Comparison of ENCODE assay signal across 11 mouse cellular contexts in genomic region chr17:32396266-32396665, GRCm38 (mm10). TPM values are rescaled to one million over a fixed set of nuclear protein-coding genes. Genes with fewer than 3 reads are reported as not detected.
A peak's percentile ranks its signal among the peaks of the same experiment; 100 is the strongest.
DNase-seq lines count a peak whose midpoint lies in the region; ATAC-seq and TF ChIP-seq lines count a peak whose summit lies in the region.
"Had no signal": no experiment of that assay in that cellular context is flagged by ENCODE, and none has a peak within 500 bp of the region (broad histone marks: within the 10 kb centered on the region; RNA-seq: fewer than 3 reads in every experiment).

No protein-coding gene starts in this region.

- TF ChIP-seq CTCF in kidney, adult 2 months (conservative IDR thresholded peaks at IDR 0.05; ENCODE audit: insufficient read depth, insufficient read length, low read depth, low read length) = no peak

- H3K4me1 ChIP-seq in kidney, embryonic 16.5 days (ENCODE audit: insufficient read depth, low read length) = peaks cover 9% of the 10 kb centered on the region; the same call in 1 of the 2 replicates
- no peaks in the 10 kb centered on the region for H3K4me1 ChIP-seq in kidney, adult 2 months (ENCODE audit: control insufficient read depth, insufficient read depth, low read length)
- peaks cover 4% of the 10 kb centered on the region; the same call in 1 of the 2 replicates for H3K4me1 ChIP-seq in forebrain, embryonic 11.5 days (replicated peaks; ENCODE audit: control insufficient read depth, insufficient read depth, low read length)
- H3K4me1 ChIP-seq in limb, embryonic 10.5 days = peaks cover 14% of the 10 kb centered on the region
- H3K4me1 ChIP-seq in neural tube, embryonic 14.5 days (ENCODE audit: control insufficient read depth, insufficient read depth, low read length) = no peaks in the 10 kb centered on the region; the same call in 1 of the 2 replicates

- 3% methylated on average over 27 of the region's 37 CpGs for WGBS in kidney, embryonic 16.5 days
- 9% methylated on average over 37 of the region's 37 CpGs for WGBS in kidney, adult 2 months
- WGBS in forebrain, embryonic 11.5 days = 3% methylated on average over 37 of the region's 37 CpGs
- 6% methylated on average over 37 of the region's 37 CpGs for WGBS in limb, embryonic 10.5 days
- 4% methylated on average over 37 of the region's 37 CpGs for WGBS in neural tube, embryonic 14.5 days

- H3K36me3 ChIP-seq in kidney, embryonic 16.5 days (ENCODE audit: insufficient read depth, low read length) = no peaks in the 10 kb centered on the region
- H3K36me3 ChIP-seq in kidney, adult 2 months (ENCODE audit: control insufficient read depth, insufficient read depth, low read length) = no peaks in the 10 kb centered on the region
- no peaks in the 10 kb centered on the region for H3K36me3 ChIP-seq in forebrain, embryonic 11.5 days (ENCODE audit: control insufficient read depth, insufficient read depth, low read length)
- no peaks in the 10 kb centered on the region for H3K36me3 ChIP-seq in limb, embryonic 10.5 days
- no peaks in the 10 kb centered on the region for H3K36me3 ChIP-seq in neural tube, embryonic 14.5 days (ENCODE audit: control insufficient read depth, insufficient read depth, low read length)

- peak overlapping the region; percentile 49 for H3K4me2 ChIP-seq in kidney, embryonic 16.5 days (replicated peaks; ENCODE audit: low read depth, low read length)
- 0 out of 2 replicates have a peak overlapping the region, but pooled peaks have one; percentile 24 for H3K4me2 ChIP-seq in forebrain, embryonic 11.5 days (ENCODE audit: low read depth, low read length, severe bottlenecking)
- peak overlapping the region; percentile 27 for H3K4me2 ChIP-seq in neural tube, embryonic 14.5 days (ENCODE audit: low read depth, low read length)

- H3K27me3 ChIP-seq in kidney, embryonic 16.5 days (ENCODE audit: insufficient read depth, low read length) = peaks cover 66% of the 10 kb centered on the region
- no peaks in the 10 kb centered on the region for H3K27me3 ChIP-seq in kidney, adult 2 months (replicated peaks; ENCODE audit: control insufficient read depth, insufficient read depth, low read length)
- H3K27me3 ChIP-seq in forebrain, embryonic 11.5 days (ENCODE audit: control insufficient read depth, insufficient read depth, low read length) = peaks cover 68% of the 10 kb centered on the region
- H3K27me3 ChIP-seq in limb, embryonic 10.5 days (ENCODE audit: low read depth, poor library complexity, severe bottlenecking) = peaks cover 95% of the 10 kb centered on the region
- peaks cover 56% of the 10 kb centered on the region for H3K27me3 ChIP-seq in neural tube, embryonic 14.5 days (ENCODE audit: control insufficient read depth, insufficient read depth, low read length)
- H3K27me3 ChIP-seq: megakaryocyte, embryonic 14.5 days had no signal

- 0 out of 2 replicates have a peak, but pooled peaks have one; percentile 18 for ATAC-seq in kidney, embryonic 16.5 days (ENCODE audit: low FRiP score, low TSS enrichment)
- ATAC-seq in forebrain, embryonic 11.5 days (replicated peaks; ENCODE audit: low FRiP score) = no peak
- no peak for ATAC-seq in neural tube, embryonic 14.5 days (ENCODE audit: low read depth)
- ATAC-seq in activated CD4-positive, CD25-positive, alpha-beta regulatory T cell, adult 4 months = no peak

- no peak for DNase-seq in kidney, adult 2 months
- DNase-seq in forebrain, embryonic 11.5 days (ENCODE audit: low spot score) = peak; percentile 51
- DNase-seq in limb, embryonic 10.5 days (ENCODE audit: low spot score) = peak; percentile 35
- no peak for DNase-seq in right cerebral cortex, postnatal 36 days (ENCODE audit: low spot score in 2 of 2)
- DNase-seq in MN1 (ENCODE audit: low spot score) = no peak
- DNase-seq: cerebellum, adult 11-12 months had no signal

- H3K4me3 ChIP-seq in kidney, embryonic 16.5 days (ENCODE audit: low read length) = peak overlapping the region; percentile 36
- H3K4me3 ChIP-seq in kidney, adult 2 months (ENCODE audit: insufficient read depth, low read depth, low read length) = no peak overlapping the region
- H3K4me3 ChIP-seq in forebrain, embryonic 11.5 days (ENCODE audit: low read depth, low read length) = peak overlapping the region; percentile 14; the same call in 1 of the 2 replicates
- peak overlapping the region; percentile 39 for H3K4me3 ChIP-seq in limb, embryonic 10.5 days
- peak overlapping the region; percentile 17; the same call in 1 of the 2 replicates for H3K4me3 ChIP-seq in neural tube, embryonic 14.5 days (ENCODE audit: low read depth, low read length)
- H3K4me3 ChIP-seq: heart, adult 2 months; megakaryocyte, embryonic 14.5 days had no signal

- H3K27ac ChIP-seq in kidney, embryonic 16.5 days (ENCODE audit: low read length) = no peak overlapping the region
- no peak overlapping the region for H3K27ac ChIP-seq in kidney, adult 2 months (ENCODE audit: insufficient read depth, low read depth, low read length)
- H3K27ac ChIP-seq in forebrain, embryonic 11.5 days (ENCODE audit: low read depth, low read length) = no peak overlapping the region
- H3K27ac ChIP-seq in limb, embryonic 10.5 days = no peak overlapping the region
- no peak overlapping the region for H3K27ac ChIP-seq in neural tube, embryonic 14.5 days (ENCODE audit: low read depth, low read length)
- H3K27ac ChIP-seq: heart, adult 2 months had no signal

- TF ChIP-seq POLR2A in kidney, adult 2 months (IDR thresholded peaks at IDR 0.05; ENCODE audit: low read depth, low read length) = no peak

- no peaks in the 10 kb centered on the region for H3K9me3 ChIP-seq in kidney, embryonic 16.5 days (ENCODE audit: low read length)
- no peaks in the 10 kb centered on the region for H3K9me3 ChIP-seq in forebrain, embryonic 11.5 days (ENCODE audit: control insufficient read depth, low read length)
- no peaks in the 10 kb centered on the region for H3K9me3 ChIP-seq in limb, embryonic 10.5 days (replicated peaks)
- H3K9me3 ChIP-seq in neural tube, embryonic 14.5 days (ENCODE audit: control insufficient read depth, low read length) = no peaks in the 10 kb centered on the region
- H3K9me3 ChIP-seq: megakaryocyte, embryonic 14.5 days had no signal

- no peak overlapping the region for H3K9ac ChIP-seq in kidney, embryonic 16.5 days (replicated peaks; ENCODE audit: low read length)
- no peak overlapping the region for H3K9ac ChIP-seq in forebrain, embryonic 11.5 days (ENCODE audit: low read length)
- H3K9ac ChIP-seq in neural tube, embryonic 14.5 days (replicated peaks; ENCODE audit: low read depth, low read length) = no peak overlapping the region

RNA-seq across cellular contexts. Expression of gene Wiz, which starts 7.0 kb away (rescaled TPM):
- 22.0 and 23.8 TPM in 2 replicates for polyA plus RNA-seq in kidney, embryonic 16.5 days (2015; fragmentation: Nextera tagmentation; extraction: Ambion mirVana)
- polyA plus RNA-seq in kidney, adult 2 months (2012; rRNA removed) = 30.9 and 34.6 TPM in 2 replicates
- 55.2 and 56.2 TPM in 2 replicates for polyA plus RNA-seq in forebrain, embryonic 11.5 days (2014; fragmentation: Nextera tagmentation; extraction: Ambion mirVana)
- 36.7 and 37.2 TPM in 2 replicates for polyA plus RNA-seq in limb, embryonic 10.5 days (2016; fragmentation: Nextera tagmentation; extraction: Ambion mirVana)
- polyA plus RNA-seq in neural tube, embryonic 14.5 days (2014; fragmentation: Nextera tagmentation; extraction: Ambion mirVana) = 46.2 and 46.8 TPM in 2 replicates
- polyA plus RNA-seq in activated CD4-positive, CD25-positive, alpha-beta regulatory T cell, adult 4 months (2017; shearing (Covaris generic)) = 10 to 100 TPM; 11.9 TPM

RNA-seq across cellular contexts. Expression of gene Rasal3, which starts 7.1 kb away (rescaled TPM):
- 0.63 and 0.97 TPM in 2 replicates for polyA plus RNA-seq in kidney, embryonic 16.5 days (2015; fragmentation: Nextera tagmentation; extraction: Ambion mirVana)
- polyA plus RNA-seq in kidney, adult 2 months (2012; rRNA removed) = 1.2 and 8.7 TPM in 2 replicates
- polyA plus RNA-seq in forebrain, embryonic 11.5 days (2014; fragmentation: Nextera tagmentation; extraction: Ambion mirVana) = 0.21 and 0.47 TPM in 2 replicates
- polyA plus RNA-seq in limb, embryonic 10.5 days (2016; fragmentation: Nextera tagmentation; extraction: Ambion mirVana) = 0.33 and 0.53 TPM in 2 replicates
- polyA plus RNA-seq in neural tube, embryonic 14.5 days (2014; fragmentation: Nextera tagmentation; extraction: Ambion mirVana) = 0.41 and 0.42 TPM in 2 replicates
- 100 to 1,000 TPM; 123 to 158 TPM for polyA plus RNA-seq in activated CD4-positive, CD25-positive, alpha-beta regulatory T cell, adult 4 months (2017; shearing (Covaris generic))

RNA-seq across cellular contexts. Expression of gene Pglyrp2, which starts 27.7 kb away (rescaled TPM):
- polyA plus RNA-seq in kidney, embryonic 16.5 days (2015; fragmentation: Nextera tagmentation; extraction: Ambion mirVana) = 0.12 TPM in 1 of 2 replicates, not detected in the other
- 0.64 and 3.5 TPM in 2 replicates for polyA plus RNA-seq in kidney, adult 2 months (2012; rRNA removed)
- 0.11 TPM in 1 of 2 replicates, not detected in the other for polyA plus RNA-seq in forebrain, embryonic 11.5 days (2014; fragmentation: Nextera tagmentation; extraction: Ambion mirVana)
- not detected in 2 replicates for polyA plus RNA-seq in limb, embryonic 10.5 days (2016; fragmentation: Nextera tagmentation; extraction: Ambion mirVana)
- polyA plus RNA-seq in neural tube, embryonic 14.5 days (2014; fragmentation: Nextera tagmentation; extraction: Ambion mirVana) = not detected in 2 replicates
- 10 to 100 TPM; 68.7 to 79.5 TPM for polyA plus RNA-seq in activated CD4-positive, CD25-positive, alpha-beta regulatory T cell, adult 4 months (2017; shearing (Covaris generic))

RNA-seq across cellular contexts. Expression of gene Akap8l, which starts 45.9 kb away (rescaled TPM):
- polyA plus RNA-seq in kidney, embryonic 16.5 days (2015; fragmentation: Nextera tagmentation; extraction: Ambion mirVana) = 124 and 130 TPM in 2 replicates
- polyA plus RNA-seq in kidney, adult 2 months (2012; rRNA removed) = 71.5 and 96.4 TPM in 2 replicates
- 81.4 and 82.2 TPM in 2 replicates for polyA plus RNA-seq in forebrain, embryonic 11.5 days (2014; fragmentation: Nextera tagmentation; extraction: Ambion mirVana)
- 84.7 and 106 TPM in 2 replicates for polyA plus RNA-seq in limb, embryonic 10.5 days (2016; fragmentation: Nextera tagmentation; extraction: Ambion mirVana)
- 123 and 158 TPM in 2 replicates for polyA plus RNA-seq in neural tube, embryonic 14.5 days (2014; fragmentation: Nextera tagmentation; extraction: Ambion mirVana)
- polyA plus RNA-seq in activated CD4-positive, CD25-positive, alpha-beta regulatory T cell, adult 4 months (2017; shearing (Covaris generic)) = 10 to 100 TPM; 43.6 to 50.5 TPM

RNA-seq across cellular contexts. Expression of gene Cyp4f39, which starts 56.3 kb away (rescaled TPM):
- polyA plus RNA-seq in kidney, embryonic 16.5 days (2015; fragmentation: Nextera tagmentation; extraction: Ambion mirVana) = 0.26 and 1.0 TPM in 2 replicates
- polyA plus RNA-seq in kidney, adult 2 months (2012; rRNA removed) = 0.39 and 1.0 TPM in 2 replicates
- 0.28 and 0.33 TPM in 2 replicates for polyA plus RNA-seq in forebrain, embryonic 11.5 days (2014; fragmentation: Nextera tagmentation; extraction: Ambion mirVana)
- polyA plus RNA-seq in limb, embryonic 10.5 days (2016; fragmentation: Nextera tagmentation; extraction: Ambion mirVana) = not detected in 2 replicates
- polyA plus RNA-seq in neural tube, embryonic 14.5 days (2014; fragmentation: Nextera tagmentation; extraction: Ambion mirVana) = 0.79 and 0.92 TPM in 2 replicates
- polyA plus RNA-seq in activated CD4-positive, CD25-positive, alpha-beta regulatory T cell, adult 4 months (2017; shearing (Covaris generic)) = under 1 TPM in 1 of 2 experiments, not detected in 1; 0.68 TPM

Comparison
In these comparisons a context has a peak if more than half of its experiments do, and no peak if none do; other contexts are left out.
1. DNase-seq: peak in forebrain, embryonic 11.5 days (single experiment) and limb, embryonic 10.5 days (single experiment); none in kidney, adult 2 months (single experiment), right cerebral cortex, postnatal 36 days (0 of 2) and MN1 (single experiment).
2. RNA of gene Rasal3, which starts 7.1 kb away (polyA plus RNA-seq): 123 to 158 TPM in activated CD4-positive, CD25-positive, alpha-beta regulatory T cell, adult 4 months; 1.2 to 8.7 TPM in kidney, adult 2 months, 0.63 to 0.97 TPM in kidney, embryonic 16.5 days, 0.41 to 0.42 TPM in neural tube, embryonic 14.5 days, 0.33 to 0.53 TPM in limb, embryonic 10.5 days and 0.21 to 0.47 TPM in forebrain, embryonic 11.5 days; every median in the first group is over 10 times any median in the second.
3. RNA of gene Pglyrp2, which starts 27.7 kb away (polyA plus RNA-seq): 68.7 to 79.5 TPM in activated CD4-positive, CD25-positive, alpha-beta regulatory T cell, adult 4 months; 0.64 to 3.5 TPM in kidney, adult 2 months, 0.12 TPM in kidney, embryonic 16.5 days, 0.11 TPM in forebrain, embryonic 11.5 days, not detected in limb, embryonic 10.5 days and not detected in neural tube, embryonic 14.5 days; every median in the first group is over 10 times any median in the second.
4. Peak in every context shown above with its lines, with median percentiles within 50 percentile points of each other: H3K4me2 ChIP-seq.